Mouse (Mus musculus) kidney, postnatal 14 days (tissue): ENCODE data around the gene Cdkl1.

ENCODE experiments used
- DNase-seq: peaks from one replicate; pipeline ENCODE4 v3.0.0; 2022; ENCODE audit warnings: mixed read lengths

Gene Cdkl1

DNA sequence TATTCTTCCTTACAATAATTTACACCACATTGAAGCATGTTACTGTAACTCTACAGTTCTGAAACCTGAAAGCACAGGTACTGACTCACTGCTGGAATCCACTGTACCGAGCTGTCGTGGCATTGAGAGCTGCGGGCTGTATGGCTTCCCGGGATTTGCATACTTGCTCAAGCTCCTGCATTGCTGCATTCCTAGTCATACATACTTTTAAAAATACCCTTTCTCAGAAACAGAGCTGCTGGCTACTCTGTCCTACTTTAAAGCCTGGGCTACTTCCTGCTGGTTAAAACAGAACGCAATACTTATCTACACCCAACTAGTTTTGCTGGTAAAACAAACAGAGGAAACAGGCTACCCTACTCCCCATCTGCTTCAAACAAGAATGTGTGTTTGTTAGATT, 46.9 kb downstream of the Cdkl1 start:
- DNase-seq = no peak

DNA sequence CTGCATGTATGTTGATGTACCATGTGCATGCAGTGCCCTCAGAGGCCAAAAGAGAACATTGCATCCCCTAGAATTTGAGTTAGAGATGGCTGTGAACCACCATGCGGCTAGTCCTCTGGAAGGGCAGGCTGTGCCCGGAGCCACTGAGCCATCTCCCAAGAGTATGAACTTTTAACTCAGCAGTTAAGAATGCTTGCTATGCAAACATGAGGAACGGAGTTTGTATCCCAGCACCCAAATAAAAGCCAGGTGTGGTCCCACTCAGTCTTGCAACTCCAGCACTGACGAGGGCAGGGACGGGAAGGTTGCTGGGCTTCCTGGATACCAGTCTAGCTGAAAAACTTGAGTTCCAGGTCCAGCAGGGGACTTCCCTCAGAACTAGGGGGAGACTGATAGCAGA, 49.1 kb downstream of the Cdkl1 start:
- DNase-seq = no peak

GRCm38 (mm10) chr12:69733923-69734322, 57.1 kb downstream of the Cdkl1 start:
- DNase-seq = no peak

DNA sequence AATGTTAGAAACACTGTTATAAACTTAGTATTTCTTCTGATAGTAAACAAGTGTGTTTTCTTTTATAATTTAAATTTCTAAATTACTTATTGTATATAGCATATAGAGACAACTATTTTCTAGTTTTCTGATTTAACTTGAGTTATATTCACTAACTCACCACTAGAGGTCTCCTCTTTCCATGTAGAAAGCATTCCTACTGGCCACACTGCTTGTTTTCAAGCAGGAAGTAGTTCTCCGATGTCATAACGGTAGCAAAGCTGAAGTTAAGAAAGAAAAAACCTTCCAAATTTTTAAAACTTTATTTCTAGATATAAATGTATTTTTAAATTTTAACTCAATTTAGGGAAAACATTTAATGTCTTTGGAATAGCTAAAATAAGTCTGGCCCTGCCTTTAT, 57.5 kb downstream of the Cdkl1 start:
- DNase-seq = no peak

DNA sequence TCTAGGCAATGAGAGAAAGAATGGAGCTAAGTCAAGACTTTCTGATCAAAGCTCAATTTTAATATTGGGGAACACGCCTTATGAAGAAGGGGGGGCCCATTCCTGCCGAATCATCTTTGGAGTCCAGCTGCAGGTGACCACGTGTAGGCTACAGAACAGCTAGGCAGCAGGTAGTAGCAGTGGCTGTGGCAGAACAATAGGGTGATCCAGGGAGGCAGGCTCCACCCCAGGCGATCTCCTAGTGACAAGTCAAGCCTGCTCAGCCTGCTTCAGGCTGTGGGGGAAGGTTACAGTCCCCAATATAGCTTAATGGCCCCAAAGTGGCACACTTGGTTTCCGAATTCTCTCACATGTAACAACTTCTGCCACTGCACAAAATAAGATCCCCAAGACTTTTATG, 58.8 kb downstream of the Cdkl1 start:
- DNase-seq = no peak

DNA sequence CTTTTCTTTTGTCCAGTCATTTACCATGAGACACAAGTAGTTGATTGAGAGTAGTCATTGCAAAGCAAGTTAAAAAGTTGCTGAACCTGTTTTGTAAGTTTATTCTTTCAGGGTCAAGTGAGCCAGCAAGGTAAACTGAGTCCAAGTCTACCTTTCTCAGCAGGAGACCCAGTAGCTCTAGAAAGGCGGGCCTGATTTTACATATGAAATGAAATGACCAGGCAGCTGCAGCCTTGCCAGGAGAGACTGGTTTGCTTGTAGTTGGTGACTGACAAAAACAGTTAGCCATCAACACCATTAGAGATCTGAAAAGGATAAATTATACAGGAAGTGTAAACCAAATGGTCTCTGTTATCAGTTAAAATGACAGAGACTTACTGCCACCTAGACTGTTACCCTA, 60.8 kb downstream of the Cdkl1 start:
- DNase-seq = no peak

- DNase-seq = no peak
These were observed 61.8 kb downstream of the Cdkl1 start for GRCm38 (mm10) chr12:69729246-69729645.

DNA sequence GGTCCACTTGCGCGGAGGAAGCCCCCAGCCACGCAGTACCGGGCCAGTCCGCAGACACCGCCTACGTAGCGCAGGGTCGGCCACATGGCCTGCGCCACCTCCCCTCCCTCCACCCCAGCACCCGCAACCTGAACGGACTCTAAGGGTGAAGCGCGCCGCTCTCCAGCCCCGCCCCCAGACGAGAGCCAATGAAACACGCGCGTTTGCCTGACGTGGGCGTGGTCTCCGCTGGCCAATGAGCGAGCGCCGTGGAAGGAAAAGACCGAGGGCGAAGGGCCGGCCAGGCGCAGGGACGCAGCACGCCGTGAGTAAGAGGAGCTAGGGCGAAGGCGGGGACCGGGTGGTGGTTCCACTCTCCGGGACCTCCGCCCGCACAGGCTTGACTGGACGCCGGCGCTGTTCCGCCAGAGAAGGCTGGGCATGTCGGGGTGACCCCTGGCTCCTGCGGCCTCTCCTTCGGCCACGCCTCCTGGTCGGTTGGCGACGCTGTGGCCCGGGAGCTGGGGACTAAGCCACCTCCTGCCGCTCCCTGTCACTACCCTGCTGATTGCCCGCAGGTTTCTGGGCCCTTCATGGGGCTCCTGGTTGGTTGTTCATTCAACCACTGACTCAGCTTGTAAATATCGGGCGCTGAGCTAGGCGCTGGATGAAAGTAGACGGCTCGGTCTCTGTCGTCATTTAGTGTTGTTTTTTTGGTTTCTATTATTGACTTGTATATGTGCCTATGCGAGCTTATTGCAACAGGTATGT, 66.2 kb downstream of the Cdkl1 start, which contains the start of the genes L2hgdh and Atp5s:
Gene L2hgdh (minus strand): TSS at position 163 of the 750 bp plus-strand sequence.
Gene Atp5s (plus strand): TSS at position 240 of the 750 bp plus-strand sequence.
- peak; percentile 98 for DNase-seq

- DNase-seq = no peak
These were observed 66.9 kb downstream of the Cdkl1 start for GRCm38 (mm10) chr12:69724018-69724710.

DNA sequence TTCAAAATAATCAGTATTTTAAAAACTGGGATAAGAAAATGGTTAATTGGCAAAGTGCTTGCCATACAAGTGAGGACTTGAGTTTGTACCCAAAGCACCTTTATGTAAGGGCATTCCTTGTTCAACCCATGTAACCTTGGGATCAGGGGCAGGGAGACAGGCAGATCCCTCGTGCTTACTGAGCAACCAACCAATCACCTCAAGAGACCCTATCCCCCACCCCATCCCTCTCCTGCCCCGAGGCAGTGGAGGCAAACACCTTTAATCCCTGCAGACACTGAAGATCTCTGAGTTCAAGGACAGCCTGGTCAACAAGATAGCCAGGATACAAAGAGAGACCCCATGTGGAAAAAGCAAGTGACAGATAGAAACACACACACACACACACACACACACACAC, 67.7 kb downstream of the Cdkl1 start:
- no peak for DNase-seq

- DNase-seq = no peak
These were observed 68.2 kb downstream of the Cdkl1 start for GRCm38 (mm10) chr12:69722857-69723256.

DNA sequence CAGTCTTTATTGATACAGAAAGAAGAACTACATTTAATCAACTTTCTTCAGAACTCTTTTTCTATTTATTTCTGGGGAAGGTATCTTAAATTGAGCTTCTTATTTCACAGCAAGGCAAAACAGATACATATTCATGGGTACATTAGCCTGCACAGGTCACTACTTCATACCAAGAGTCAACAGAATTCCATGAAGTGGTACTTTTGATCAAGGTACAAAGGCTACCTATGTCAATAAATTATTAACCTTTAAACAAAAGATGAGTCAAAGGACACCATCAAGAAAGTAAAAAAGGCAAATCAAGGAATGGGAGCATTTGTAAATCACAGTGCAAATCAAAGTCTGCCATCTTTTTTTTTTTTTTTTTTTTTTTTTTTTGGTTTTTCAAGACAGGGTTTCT, 77.4 kb downstream of the Cdkl1 start:
- no peak for DNase-seq

DNA sequence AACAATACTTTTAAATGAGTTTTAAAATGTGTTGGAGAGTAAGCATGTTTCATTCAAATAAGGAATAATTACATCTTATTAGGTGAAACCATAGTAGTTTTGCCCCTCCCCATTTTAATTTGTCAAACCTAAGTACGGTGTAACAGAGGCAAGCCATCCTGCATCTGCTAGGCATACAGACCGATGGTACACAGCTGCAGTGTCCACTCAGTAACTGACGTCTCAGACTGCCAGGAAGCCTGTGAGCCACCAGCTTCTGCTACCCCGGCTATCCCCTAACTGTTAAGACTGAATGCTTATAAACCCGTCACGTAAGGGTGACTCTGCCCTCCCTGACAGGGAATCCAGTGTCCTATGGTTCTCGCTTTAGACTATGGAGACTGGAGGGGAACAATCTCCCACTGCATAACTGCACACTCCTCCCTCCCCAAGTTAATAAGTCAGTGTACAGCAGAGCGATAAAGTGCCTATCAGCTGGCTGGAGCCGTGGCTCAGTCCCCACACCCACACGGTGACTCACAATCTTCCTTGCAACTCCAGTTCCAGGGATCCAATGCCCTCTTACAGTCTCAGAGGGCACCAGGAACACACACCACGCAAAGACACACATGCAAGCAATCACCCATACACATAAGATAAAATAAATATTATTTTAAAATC, 86.1 kb downstream of the Cdkl1 start:
- DNase-seq = no peak

- no peak for DNase-seq
These were observed 92.7 kb downstream of the Cdkl1 start for GRCm38 (mm10) chr12:69698352-69698751.
